Mouse (Mus musculus): ENCODE measurements around the gene Kcnk5. TPM values are rescaled to one million over a fixed set of nuclear protein-coding genes. Genes with fewer than 3 reads are reported as not detected.

The Kcnk5 gene
- polyA plus RNA-seq, 1 experiment: 7.2 TPM

DNA sequence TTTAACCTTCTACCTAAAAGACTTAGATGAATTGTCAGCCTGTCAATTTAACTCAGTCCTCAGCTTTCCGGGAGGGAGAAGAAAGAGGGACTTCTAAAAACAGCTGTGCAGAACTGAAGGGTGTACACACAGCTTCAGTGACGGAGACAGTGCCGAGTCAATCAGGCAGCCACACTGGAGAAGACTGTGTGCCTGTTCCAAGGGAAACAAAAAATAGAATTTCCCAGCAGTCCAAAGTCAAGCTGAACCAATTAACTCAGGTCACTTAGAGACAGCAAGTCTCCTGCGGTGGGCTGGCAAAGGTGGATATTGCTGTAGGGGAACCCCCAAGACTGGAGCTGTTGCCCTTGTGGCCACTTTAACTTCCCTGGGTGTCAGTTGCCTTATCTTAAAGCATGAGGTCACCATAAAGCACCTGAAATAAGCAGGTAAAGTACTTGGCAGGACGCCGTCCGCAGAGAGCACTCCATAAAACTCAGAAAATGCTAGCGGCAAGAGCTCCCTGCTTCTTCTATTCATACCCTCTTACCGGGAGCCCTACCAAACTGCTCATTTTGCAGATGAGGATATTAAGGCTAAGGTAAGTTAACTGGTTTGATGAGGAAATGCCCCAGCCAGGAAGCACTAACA lies 4.0 kb downstream of the Kcnk5 start:
- no peak overlapping the region for H3K4me2 ChIP-seq (ENCODE audit: low read depth)

DNA sequence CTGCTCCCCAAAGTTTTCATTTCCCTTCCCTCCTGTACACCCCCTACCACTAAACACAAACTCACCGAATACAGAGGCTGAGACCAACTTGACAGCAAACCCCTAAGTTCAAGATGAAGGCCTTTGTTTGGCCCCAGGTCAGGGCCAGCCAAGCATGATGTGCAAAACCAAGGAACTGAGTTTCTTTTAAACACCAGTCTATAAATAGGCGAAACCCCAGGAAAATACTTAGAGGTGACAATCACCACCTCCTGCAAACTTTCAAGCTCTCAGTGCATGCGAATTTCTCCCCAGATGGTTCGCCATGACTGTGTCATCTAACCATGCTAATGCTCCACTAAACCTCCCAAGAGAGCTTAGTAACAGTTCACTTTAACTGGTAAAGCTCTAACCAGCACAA lies 5.9 kb downstream of the Kcnk5 start:
- TF ChIP-seq MYOD1 (IDR thresholded peaks at IDR 0.05; ENCODE audit: control insufficient read depth in 1 of 3, insufficient read length in 2 of 3, low read depth in 2 of 3) (no peak), POLR2A (IDR thresholded peaks at IDR 0.05; ENCODE audit: insufficient read length, low read depth) (no peak), SRF (IDR thresholded peaks at IDR 0.05; ENCODE audit: control insufficient read depth, insufficient read length, low read depth) (no peak), USF1 (IDR thresholded peaks at IDR 0.05; ENCODE audit: low read depth) (no peak), MYOG (IDR thresholded peaks at IDR 0.05; ENCODE audit: control insufficient read depth in 1 of 3, insufficient read depth in 1 of 3, insufficient read length in 2 of 3, low read depth in 2 of 3) (no peak), E2F4 (IDR thresholded peaks at IDR 0.05; ENCODE audit: insufficient read depth) (no peak), POLR2AphosphoS2 (IDR thresholded peaks at IDR 0.05; ENCODE audit: insufficient read length, low read depth) (no peak), TCF3 (IDR thresholded peaks at IDR 0.05; ENCODE audit: insufficient read length, low read depth) (no peak), TCF12 (IDR thresholded peaks at IDR 0.05; ENCODE audit: insufficient read depth, poor library complexity, severe bottlenecking) (no peak), MAX (IDR thresholded peaks at IDR 0.05; ENCODE audit: low read depth) (no peak), REST (IDR thresholded peaks at IDR 0.05; ENCODE audit: insufficient read depth, insufficient read length) (no peak), CEBPB (IDR thresholded peaks at IDR 0.05; ENCODE audit: insufficient read depth, poor library complexity, severe bottlenecking) (no peak)
- H3K36me3 ChIP-seq (ENCODE audit: control insufficient read depth, insufficient read depth): no peaks in the 10 kb centered on the region
- H3K79me2 ChIP-seq (ENCODE audit: control insufficient read depth, insufficient read depth): peaks cover 68% of the 10 kb centered on the region
- no peaks in the 10 kb centered on the region for H3K27me3 ChIP-seq (ENCODE audit: control insufficient read depth, insufficient read depth, insufficient read length)
- H3K4me2 ChIP-seq (ENCODE audit: low read depth): no peak overlapping the region
- H3ac ChIP-seq (ENCODE audit: control insufficient read depth, insufficient read length): no peak overlapping the region
- H3K4me3 ChIP-seq: no peak overlapping the region

More for the DNA sequence above, 4.0 kb downstream of the Kcnk5 start:
- no peak overlapping the region for H3ac ChIP-seq (ENCODE audit: control insufficient read depth, insufficient read length)
- H3K4me3 ChIP-seq: no peak overlapping the region
- TF ChIP-seq TCF12 (IDR thresholded peaks at IDR 0.05; ENCODE audit: insufficient read depth, poor library complexity, severe bottlenecking) (no peak), POLR2AphosphoS2 (IDR thresholded peaks at IDR 0.05; ENCODE audit: insufficient read length, low read depth) (no peak), MAX (IDR thresholded peaks at IDR 0.05; ENCODE audit: low read depth) (no peak), POLR2A (IDR thresholded peaks at IDR 0.05; ENCODE audit: insufficient read length, low read depth) (no peak), E2F4 (IDR thresholded peaks at IDR 0.05; ENCODE audit: insufficient read depth) (no peak), CEBPB (IDR thresholded peaks at IDR 0.05; ENCODE audit: insufficient read depth, poor library complexity, severe bottlenecking) (no peak), MYOG (IDR thresholded peaks at IDR 0.05; ENCODE audit: control insufficient read depth in 1 of 3, insufficient read depth in 1 of 3, insufficient read length in 2 of 3, low read depth in 2 of 3) (no peak), SRF (IDR thresholded peaks at IDR 0.05; ENCODE audit: control insufficient read depth, insufficient read length, low read depth) (no peak)
- H3K27me3 ChIP-seq (ENCODE audit: control insufficient read depth, insufficient read depth, insufficient read length): no peaks in the 10 kb centered on the region
- no peaks in the 10 kb centered on the region for H3K36me3 ChIP-seq (ENCODE audit: control insufficient read depth, insufficient read depth)
- H3K79me2 ChIP-seq (ENCODE audit: control insufficient read depth, insufficient read depth): peaks cover 68% of the 10 kb centered on the region

DNA sequence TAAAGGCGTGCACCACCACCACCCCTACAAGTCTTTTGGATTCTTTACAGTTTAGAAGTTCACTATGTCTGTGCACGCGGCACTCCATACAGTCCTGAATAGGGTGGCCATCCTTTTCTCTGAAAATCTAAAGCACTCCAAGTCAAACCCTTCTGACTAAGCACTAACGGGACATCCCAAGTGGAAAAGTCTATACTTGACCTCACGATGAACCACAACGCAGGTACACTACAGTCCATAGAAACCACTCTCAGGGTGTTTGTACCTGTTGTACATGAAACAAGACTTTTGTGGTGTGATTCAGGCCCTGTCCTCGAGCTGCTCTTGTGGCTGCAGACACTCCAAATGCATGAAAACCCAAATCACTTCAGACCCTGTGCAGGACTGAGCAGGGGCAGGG lies 6.5 kb downstream of the Kcnk5 start:
- H3K79me2 ChIP-seq (ENCODE audit: control insufficient read depth, insufficient read depth): peaks cover 63% of the 10 kb centered on the region
- H3K4me2 ChIP-seq (ENCODE audit: low read depth): no peak overlapping the region
- H3K27me3 ChIP-seq (ENCODE audit: control insufficient read depth, insufficient read depth, insufficient read length): no peaks in the 10 kb centered on the region
- no peak overlapping the region for H3K4me3 ChIP-seq
- TF ChIP-seq TCF12 (IDR thresholded peaks at IDR 0.05; ENCODE audit: insufficient read depth, poor library complexity, severe bottlenecking): no peak
- no peak for TF ChIP-seq E2F4 (IDR thresholded peaks at IDR 0.05; ENCODE audit: insufficient read depth)
- TF ChIP-seq MYOG (IDR thresholded peaks at IDR 0.05; ENCODE audit: control insufficient read depth in 1 of 3, insufficient read depth in 1 of 3, insufficient read length in 2 of 3, low read depth in 2 of 3): no peak
- TF ChIP-seq TCF3 (IDR thresholded peaks at IDR 0.05; ENCODE audit: insufficient read length, low read depth): no peak
- no peak for TF ChIP-seq USF1 (IDR thresholded peaks at IDR 0.05; ENCODE audit: low read depth)
- TF ChIP-seq MAX (IDR thresholded peaks at IDR 0.05; ENCODE audit: low read depth): no peak
- no peak for TF ChIP-seq REST (IDR thresholded peaks at IDR 0.05; ENCODE audit: insufficient read depth, insufficient read length)
- no peak for TF ChIP-seq POLR2A (IDR thresholded peaks at IDR 0.05; ENCODE audit: insufficient read length, low read depth)
- no peak for TF ChIP-seq MYOD1 (IDR thresholded peaks at IDR 0.05; ENCODE audit: control insufficient read depth in 1 of 3, insufficient read length in 2 of 3, low read depth in 2 of 3)
- no peak for TF ChIP-seq POLR2AphosphoS2 (IDR thresholded peaks at IDR 0.05; ENCODE audit: insufficient read length, low read depth)
- no peak for TF ChIP-seq CEBPB (IDR thresholded peaks at IDR 0.05; ENCODE audit: insufficient read depth, poor library complexity, severe bottlenecking)
- TF ChIP-seq SRF (IDR thresholded peaks at IDR 0.05; ENCODE audit: control insufficient read depth, insufficient read length, low read depth): no peak
- H3K36me3 ChIP-seq (ENCODE audit: control insufficient read depth, insufficient read depth): no peaks in the 10 kb centered on the region
- H3ac ChIP-seq (ENCODE audit: control insufficient read depth, insufficient read length): no peak overlapping the region

DNA sequence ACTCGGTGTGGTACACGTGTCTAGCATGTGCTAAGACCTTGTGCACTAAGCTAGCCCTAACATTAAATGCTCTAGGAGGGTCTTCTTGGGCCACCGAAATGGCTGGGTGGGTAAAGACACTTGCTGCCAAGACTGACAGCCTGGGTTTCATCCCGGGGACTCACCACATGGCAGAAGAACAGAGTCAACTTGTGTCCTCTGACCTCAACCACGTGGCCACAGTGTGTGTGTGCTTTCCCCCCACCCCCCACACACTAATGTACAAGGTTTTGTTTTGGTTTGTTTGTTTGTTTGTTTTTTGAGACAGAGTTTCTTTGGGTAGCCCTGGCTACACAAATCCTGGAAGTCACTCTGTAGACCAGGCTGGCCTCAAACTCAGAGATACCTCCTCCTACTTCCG lies 6.9 kb downstream of the Kcnk5 start:
- TF ChIP-seq CEBPB (IDR thresholded peaks at IDR 0.05; ENCODE audit: insufficient read depth, poor library complexity, severe bottlenecking) (no peak), POLR2AphosphoS2 (IDR thresholded peaks at IDR 0.05; ENCODE audit: insufficient read length, low read depth) (no peak), MAX (IDR thresholded peaks at IDR 0.05; ENCODE audit: low read depth) (no peak), USF1 (IDR thresholded peaks at IDR 0.05; ENCODE audit: low read depth) (no peak), MYOD1 (IDR thresholded peaks at IDR 0.05; ENCODE audit: control insufficient read depth in 1 of 3, insufficient read length in 2 of 3, low read depth in 2 of 3) (no peak), REST (IDR thresholded peaks at IDR 0.05; ENCODE audit: insufficient read depth, insufficient read length) (no peak), POLR2A (IDR thresholded peaks at IDR 0.05; ENCODE audit: insufficient read length, low read depth) (no peak), TCF3 (IDR thresholded peaks at IDR 0.05; ENCODE audit: insufficient read length, low read depth) (no peak), SRF (IDR thresholded peaks at IDR 0.05; ENCODE audit: control insufficient read depth, insufficient read length, low read depth) (no peak), E2F4 (IDR thresholded peaks at IDR 0.05; ENCODE audit: insufficient read depth) (no peak)
- H3K27me3 ChIP-seq (ENCODE audit: control insufficient read depth, insufficient read depth, insufficient read length): no peaks in the 10 kb centered on the region
- H3ac ChIP-seq (ENCODE audit: control insufficient read depth, insufficient read length): no peak overlapping the region
- H3K79me2 ChIP-seq (ENCODE audit: control insufficient read depth, insufficient read depth): peaks cover 62% of the 10 kb centered on the region
- H3K4me2 ChIP-seq (ENCODE audit: low read depth): no peak overlapping the region
- no peaks in the 10 kb centered on the region for H3K36me3 ChIP-seq (ENCODE audit: control insufficient read depth, insufficient read depth)
- H3K4me3 ChIP-seq: no peak overlapping the region

All from myocyte (in vitro differentiated cells).